Mouse (Mus musculus): ENCODE results near the gene Tbc1d25.
A peak's percentile ranks its signal among the peaks of the same experiment; 100 is the strongest.

The Tbc1d25 gene

DNA sequence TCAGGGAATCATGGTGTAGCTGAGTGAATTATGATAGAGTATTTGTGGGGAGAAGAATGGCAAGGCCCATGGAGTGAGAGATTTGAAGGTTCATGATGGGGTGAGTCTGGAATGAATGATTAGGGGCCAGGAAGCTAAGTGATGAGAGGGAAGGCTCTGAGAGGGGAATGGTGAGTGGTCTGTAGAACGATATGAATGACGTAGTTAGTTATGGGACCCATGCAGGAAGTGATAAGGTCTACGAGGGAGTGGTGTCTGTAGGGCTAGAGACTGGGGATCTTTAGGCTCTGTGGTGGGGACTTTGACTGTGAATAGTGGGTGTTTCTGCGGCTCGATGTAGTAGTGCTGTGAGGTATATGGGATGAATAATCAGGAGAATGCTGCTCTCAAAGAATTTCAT lies 3.7 kb upstream of the Tbc1d25 start:
- DNase-seq (ENCODE audit: low spot score) = no peak

DNA sequence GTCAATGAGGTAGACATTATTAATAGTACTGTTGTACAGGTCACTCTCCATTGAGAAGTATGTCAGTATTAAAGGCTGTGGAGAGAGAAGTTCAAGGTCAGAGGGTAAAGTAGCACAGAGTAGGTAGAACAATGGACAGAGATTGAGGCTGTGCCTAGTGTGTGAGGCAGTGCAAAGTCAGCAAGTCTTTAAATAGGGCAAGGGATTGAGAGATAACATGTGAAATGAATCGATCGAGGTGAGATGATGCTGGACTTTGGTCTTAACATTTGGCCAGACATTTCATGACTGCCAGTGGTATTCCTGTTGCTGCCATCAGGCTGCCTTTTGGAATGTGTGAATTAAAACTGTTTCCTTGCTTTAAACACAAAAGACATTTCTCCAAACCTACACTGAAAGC lies 2.9 kb upstream of the Tbc1d25 start:
- DNase-seq (ENCODE audit: low spot score) = no peak

DNA sequence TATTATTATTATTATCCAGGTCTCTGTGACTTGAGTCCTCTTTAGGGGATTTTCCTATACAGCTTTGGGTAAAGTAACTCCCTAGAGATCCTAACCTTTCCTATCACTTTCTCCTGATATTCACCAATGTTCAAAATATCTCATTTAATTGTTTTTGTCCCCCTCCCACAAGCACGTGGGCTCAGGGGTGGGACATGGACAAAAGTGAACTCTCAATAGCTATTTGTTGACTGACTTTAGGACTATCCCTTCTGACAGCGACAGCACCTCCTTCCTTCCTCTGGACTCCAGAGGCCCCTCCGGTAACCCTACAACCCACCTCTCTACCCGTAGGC lies 845 bp downstream of the Tbc1d25 start:
- DNase-seq (ENCODE audit: low spot score) = no peak

DNA sequence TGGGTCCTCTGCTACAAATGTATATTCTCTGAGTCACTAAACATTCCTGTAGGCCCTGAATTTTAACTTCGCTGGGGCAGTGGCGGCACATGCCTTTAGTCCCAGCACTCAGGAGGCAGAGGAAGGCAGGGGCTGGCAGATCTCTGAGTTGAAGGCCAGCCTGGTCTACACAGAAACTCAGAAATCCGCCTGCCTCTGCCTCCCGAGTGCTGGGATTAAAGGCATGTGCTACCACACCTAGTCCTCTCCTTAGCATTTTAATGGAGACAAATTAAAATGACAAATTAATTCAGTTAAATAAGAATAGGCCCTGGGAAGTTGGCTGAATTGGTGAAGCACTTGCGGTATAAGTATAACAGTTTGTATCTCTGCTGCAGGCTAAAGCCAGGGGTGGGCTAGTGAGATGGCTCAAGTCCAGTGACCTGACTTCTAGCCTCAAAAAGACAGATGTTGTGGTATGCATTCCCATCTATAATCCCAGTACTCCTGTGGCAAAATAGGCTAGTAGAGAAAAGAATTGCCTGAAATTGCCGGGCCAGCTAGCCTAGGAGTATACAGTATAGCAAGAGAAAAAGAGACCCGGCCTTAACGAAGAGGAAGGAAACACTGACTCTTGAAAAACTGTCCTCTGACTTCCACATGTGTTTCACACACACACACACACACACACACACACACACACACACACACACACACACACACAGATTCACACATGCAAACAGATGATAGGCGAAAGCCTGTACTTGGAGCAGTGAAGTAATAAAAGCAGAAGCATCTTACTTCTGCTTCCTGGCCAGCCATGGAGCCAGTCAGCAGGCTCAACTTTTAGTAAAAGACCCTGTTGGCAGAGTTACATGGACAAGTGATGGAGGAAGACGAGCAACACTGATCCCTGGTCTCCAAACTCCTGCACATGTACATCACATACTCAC lies 8.0 kb downstream of the Tbc1d25 start:
- DNase-seq (ENCODE audit: low spot score) = no peak

DNA sequence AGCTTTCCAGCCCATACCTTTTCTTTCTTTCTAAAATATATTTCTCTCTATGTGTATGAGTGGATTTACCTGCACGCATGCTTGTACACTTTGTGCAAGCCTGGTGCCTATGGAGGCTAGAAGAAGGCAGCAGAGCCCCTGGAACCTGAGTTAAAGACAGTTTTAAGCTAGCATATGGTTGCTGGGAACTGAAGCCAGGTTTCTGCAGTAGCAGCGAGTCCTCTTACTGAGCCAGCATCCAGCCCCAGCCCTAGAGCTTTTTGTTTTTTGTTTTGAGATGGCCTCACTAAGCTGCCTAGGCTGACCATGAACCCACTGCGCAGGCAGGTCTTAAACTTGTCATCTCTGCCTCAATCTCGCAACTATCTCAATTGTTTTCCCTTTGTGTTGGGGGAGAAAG lies 11.5 kb downstream of the Tbc1d25 start:
- no peak for DNase-seq (ENCODE audit: low spot score)

DNA sequence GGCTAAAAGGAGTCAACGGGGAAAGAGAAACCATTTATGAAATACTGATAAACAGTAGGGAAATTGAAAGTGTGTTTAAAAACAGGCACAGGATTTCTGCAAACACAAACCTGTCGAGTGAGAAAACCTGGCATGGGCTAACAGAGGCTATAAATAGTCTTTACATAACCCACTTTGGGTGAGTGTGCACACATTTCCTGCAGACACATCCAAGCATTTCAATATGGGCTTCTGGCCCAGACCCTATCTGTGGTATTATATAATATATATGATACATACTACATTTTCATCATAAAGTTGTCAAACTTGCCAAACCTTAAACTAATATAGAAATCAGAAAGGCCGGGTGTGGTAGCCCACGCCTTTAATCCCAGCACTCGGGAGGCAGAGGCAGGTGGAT lies 12.9 kb downstream of the Tbc1d25 start:
- DNase-seq (ENCODE audit: low spot score) = peak; percentile 10

DNA sequence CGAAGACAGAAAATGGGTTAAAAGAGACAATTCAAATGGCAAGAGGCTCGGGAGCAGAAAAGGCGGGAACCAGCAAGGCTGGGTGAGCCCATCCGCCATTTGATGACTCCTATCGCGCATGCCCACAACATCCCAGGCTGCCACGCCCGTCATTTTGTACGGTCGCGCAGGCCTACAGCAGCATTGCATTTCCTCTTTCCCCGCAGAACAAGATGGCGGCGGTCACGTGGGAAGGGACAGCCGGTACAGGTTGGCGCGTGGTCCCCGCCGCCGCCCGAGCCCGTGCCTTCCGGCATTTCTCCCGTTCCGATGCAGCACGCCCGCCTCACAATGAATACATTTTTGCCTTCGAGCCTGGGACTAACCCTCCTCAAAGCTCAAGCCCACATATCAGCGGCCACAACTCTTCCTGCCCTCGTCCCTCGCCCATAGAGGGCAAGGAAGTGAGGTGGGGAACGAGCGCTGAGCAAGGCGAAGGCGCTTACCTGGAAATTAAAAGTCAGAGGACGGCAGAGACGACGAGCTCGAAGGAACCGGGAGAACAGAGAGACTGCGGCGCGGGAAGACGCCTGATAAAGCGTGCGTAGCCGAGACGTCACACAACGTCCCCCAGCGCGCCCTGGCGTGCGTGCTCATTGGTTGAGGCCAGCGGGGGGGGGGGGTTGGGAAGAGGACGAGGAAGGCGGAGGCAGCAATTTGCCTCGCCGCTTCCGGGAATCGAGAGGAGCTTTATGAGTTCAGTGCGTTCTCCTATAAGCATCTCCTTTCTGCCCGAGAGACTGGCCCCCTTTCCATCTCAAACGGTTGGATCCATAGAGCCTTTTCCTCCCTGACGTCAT lies 30.6 kb downstream of the Tbc1d25 start, which contains the start of gene Rbm3:
Gene Rbm3, minus strand, starts transcription at position 728 of the 839 bp plus-strand sequence.
- peak; percentile 88 for DNase-seq (ENCODE audit: low spot score)

DNA sequence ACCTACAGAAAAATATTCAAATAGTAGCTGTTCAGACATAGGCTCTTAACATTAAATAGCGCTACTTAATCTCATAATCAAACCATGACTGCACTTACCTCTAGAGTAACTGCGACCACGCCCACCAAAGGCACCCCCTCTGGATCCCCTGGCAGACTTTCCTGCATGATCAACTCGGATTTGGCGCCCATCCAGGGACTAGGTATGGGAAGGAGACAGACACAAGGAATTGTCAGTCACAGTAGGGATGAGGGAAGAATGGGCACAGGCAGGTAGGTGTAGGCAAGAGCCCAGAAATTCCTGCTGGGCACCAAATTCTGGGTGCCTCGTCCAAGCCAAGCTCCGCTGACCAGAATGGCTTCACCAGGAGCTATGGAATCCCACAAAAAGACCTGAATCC lies 32.2 kb downstream of the Tbc1d25 start:
- no peak for DNase-seq (ENCODE audit: low spot score)

DNA sequence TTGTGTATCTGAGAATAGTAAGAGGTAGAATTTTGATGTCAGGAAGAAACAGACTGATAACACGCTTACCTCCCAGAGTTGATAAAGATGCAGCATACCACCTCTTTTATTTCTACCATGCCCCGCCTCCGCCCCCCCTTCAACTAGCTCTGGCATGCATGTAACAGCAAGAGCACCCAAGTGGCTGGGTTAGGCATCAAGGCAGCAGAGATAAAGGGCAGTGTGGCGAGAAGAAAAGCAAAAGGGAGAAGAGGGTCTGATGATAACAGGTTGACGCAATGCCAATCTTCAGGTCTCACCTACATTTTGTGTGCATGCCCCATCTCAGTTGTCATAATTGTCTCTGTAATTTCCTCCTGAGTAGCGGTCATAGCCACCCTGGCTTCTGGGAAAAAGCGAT lies 33.0 kb downstream of the Tbc1d25 start:
- DNase-seq (ENCODE audit: low spot score) = no peak

DNA sequence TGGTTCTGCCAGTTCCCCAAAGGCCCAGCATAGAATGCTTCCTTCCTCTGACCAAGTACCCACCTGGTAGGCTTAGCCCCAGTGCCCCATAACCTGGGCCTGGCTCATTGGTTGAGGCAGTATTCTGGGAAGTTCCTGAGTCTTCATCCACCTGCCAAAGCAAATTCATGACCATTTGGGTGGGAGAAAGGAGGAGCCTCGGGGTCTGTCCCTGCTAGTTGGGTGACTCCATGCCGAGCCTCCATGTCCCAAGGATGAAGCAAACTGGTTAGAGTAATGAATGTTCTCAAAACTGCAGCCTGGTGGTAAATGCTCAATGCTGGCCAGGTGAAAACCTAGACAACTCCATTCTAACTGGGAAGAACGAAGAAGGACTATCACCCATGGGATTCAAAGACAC lies 34.9 kb downstream of the Tbc1d25 start:
- DNase-seq (ENCODE audit: low spot score) = no peak

DNA sequence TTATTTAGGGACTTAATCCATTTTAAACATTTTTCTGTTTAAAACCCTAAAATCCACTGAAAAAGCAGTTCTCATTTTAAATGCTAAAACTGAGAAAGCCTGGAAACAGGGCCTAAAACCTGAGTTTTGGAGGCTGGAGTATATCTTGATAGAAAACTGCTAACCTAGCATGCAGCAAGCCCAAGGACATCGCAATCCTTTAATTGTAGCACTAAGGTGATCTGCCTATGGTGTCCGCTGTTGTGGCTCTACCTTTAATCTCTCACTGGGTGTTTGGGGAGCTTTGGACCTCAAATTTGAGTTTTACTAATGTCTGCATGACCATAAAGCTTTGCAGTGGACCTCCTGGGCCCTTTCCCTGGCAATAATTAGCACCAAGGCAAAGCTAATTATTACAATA lies 35.5 kb downstream of the Tbc1d25 start:
- DNase-seq (ENCODE audit: low spot score) = no peak

DNA sequence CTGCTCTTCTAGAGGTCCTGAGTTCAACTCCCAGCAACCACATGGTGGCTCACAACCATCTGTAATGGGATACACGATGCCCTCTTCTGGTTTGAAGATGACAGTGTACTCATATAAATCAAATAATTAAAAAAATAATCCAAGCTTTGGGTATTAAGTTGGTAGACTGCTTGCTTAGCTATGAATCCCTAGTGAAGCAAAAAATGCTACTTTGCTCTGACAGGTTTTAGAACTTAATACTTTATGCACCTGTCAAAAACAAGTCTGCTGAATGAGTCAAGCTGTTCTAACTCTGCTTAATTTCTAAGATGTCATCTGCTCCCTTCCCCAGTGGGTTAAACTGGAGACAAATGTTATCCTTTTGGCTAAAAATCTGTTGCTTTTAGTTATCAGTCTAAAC lies 36.5 kb downstream of the Tbc1d25 start:
- no peak for DNase-seq (ENCODE audit: low spot score)

DNA sequence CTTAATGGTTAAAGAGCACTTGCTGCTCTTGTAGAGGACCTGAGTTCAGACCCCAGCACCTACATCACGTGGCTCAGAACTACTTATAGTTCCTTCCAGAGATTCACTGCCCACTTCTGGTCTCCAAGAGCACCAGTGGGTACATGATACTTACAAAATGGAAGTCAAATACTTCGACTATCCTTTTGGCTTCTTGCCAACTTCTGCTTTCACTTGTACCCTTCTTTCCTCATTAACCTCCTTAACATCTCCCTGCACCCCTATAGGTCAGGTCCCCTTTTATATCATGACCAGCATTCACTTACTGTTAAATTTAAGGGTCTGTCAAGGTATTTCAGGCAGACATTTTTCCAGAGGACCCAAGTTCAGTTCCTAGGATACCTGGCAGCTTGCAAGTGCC lies 40.1 kb downstream of the Tbc1d25 start:
- no peak for DNase-seq (ENCODE audit: low spot score)

DNA sequence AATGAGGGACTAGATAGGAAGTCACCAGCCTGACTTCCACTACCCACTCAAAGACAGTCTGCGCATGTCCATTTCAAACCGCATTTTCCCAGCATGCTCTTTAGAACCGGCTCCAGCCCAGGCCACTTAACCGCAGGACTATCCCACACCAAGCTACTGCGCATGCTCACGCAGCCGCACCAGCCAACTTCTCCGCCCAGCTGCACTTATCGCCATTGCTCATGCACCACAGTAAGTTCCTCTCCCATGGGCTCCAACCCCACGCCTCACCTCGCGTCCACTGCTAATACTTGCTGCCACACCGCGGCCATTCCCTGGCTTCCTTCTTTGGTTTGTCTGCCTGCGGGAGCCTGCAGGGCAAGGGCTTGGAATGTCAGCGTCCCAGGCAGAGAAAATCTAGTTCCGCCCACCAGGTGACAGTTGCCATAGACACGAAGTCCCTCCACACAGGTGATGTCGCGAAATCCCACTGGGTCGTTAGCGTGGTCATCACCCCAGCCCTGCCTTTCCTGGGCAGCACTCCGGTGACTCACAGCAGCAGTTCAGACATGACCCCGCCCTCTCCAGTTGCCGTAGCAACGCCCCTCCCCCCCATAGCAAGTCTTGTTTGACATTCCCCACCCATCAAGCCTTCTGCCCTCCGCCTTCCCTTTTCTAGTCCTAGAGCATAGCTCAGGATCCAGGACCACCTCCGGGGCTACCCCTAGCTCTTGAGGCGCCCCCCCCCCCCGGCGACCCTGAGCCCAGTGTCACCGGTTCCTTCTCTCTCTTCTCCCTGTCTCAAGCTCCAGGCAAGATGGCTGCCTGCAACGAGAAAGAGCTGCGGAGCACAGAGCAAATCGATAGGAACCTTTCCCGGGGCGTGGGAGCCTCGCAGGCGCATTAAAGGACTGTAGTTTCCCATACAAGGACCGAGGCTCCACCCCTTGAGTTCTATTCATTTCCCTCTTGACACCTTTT lies 43.7 kb downstream of the Tbc1d25 start, which contains the start of gene Wdr13:
Gene Wdr13, minus strand, starts transcription at position 876 of the 960 bp plus-strand sequence.
- DNase-seq (ENCODE audit: low spot score) = peak; percentile 89

DNA sequence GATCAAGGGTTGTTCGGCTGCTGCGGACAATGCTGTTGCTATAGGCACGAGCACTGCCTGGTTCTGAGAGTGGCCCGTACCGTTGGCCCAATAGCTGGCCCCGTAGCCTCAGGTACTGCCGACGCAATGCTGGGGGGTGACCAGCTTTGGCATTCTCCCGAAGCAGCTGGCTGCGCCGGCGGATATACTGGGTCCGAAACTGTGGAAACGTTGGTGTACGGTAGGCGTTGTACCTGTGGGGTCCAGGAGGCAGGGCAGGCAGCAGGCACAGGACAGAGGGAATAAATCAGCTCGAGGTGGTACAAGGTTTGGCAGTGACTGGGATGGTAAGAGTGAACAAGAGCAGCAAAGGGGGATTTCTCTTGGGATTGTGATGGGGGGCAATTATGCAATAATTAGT lies 44.6 kb downstream of the Tbc1d25 start:
- no peak for DNase-seq (ENCODE audit: low spot score)

DNA sequence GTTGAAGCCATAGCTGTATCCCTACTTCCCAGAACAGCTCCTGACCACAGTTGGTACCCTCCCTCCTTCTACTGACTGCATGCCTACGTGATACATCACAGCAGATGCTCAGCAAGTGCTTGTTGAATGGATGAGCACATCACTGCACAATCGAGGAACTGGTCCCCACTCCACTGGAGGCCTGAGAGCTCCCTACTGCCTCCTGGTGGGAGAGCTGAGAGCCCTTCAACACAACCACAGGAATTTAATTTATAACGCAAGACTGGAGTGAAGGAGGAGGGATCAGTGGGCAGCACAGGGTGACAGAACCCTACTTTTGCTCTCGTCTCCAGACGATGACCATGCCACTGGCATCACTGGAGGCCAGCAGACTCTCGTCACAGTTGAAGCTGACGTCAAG lies 50.7 kb downstream of the Tbc1d25 start:
- no peak for DNase-seq (ENCODE audit: low spot score)

DNA sequence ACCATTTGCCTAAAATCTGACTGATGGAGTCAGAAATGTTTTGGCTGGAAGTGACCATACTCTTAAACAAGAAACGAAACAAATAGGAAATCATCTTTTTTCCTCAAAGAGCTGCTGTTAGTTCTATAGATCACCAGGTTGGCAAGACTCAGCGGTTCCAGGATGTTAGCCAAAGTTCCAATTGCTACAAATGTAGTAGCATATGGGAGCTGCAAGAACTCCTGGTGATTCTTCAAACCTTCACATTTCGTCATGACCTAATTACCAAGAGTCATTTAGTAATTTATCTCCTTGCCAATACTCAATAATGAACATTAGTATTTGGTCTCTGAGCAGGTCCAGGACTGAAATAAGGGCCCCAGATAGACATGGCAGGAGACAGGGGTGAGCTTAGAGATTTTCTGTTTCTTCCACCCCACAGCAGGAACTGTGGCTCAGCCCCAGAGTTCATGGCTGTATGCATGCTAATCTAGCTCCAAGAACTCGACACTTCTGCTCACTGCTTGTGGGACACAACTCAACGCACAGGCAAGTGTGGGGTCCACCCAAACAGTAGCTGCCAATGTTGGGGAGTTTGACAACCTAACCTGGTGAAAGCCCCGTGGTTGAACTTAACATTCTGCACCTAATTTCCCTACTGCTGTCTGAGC lies 52.0 kb downstream of the Tbc1d25 start:
- no peak for DNase-seq (ENCODE audit: low spot score)

DNA sequence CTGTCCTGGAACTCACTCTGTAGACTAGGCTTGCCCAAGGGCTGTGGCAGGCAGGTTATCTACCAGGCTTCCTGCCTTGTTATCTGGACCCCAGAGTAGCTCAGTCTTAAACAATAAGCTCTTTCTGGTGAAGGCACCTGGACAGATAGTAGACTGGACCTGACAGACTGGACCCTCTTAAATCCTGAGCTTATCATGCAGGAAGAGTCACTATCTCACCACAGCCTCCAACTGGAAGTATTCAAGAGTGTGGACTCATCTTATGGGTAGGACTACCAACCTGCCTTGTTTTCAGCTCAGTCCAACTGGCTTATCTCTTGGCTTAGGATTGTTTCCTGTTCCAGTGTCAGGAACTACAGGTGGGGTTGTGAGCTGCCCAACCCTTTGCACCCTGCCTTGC lies 58.7 kb downstream of the Tbc1d25 start:
- DNase-seq (ENCODE audit: low spot score) = no peak

DNA sequence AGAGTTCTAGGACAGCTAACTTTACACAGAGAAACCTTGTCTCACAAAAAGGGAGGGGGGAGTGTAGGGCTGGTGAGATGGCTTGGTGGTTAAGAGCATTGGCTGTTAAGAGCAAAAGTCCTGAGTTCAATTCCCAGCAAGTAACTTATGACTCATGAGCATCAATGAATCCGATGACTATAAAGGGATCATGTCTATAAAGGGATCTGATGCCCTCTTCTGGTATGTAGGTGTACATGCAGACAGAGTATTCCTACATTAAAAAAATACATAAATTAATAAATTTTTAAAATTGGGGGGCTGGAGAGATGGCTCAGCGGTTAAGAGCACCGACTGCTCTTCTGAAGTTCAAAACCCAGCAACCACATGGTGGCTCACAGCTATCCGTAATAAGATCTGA lies 60.7 kb downstream of the Tbc1d25 start:
- no peak for DNase-seq (ENCODE audit: low spot score)

DNA sequence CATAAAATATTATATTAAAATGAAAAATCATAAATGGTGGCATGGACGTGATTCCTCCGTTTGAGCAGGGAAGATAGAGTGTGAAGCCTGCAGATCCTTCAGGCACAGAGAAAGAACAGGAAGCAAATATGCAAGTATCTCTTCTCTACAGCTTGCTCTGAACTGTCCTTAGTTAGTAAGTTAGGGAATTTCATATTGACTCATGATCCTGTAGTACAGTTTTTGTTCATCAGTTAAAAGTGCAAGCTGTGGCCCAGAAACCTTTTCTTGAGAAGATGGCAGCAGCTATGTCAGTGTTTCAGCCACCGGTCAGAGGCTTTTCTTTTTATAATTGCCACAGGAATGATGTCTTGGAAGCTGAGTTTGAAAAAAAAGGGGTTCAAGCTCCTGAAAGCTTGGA lies 71.0 kb downstream of the Tbc1d25 start:
- no peak for DNase-seq (ENCODE audit: low spot score)
